Mouse (Mus musculus) CD4-positive helper T cell, adult 2 months (primary cell): ENCODE data around the gene Slc39a7.
"Not testable (repeated sequence)": the region's sequence is repeated elsewhere in the genome, so short reads cannot be mapped to it uniquely, and the experiment has no call there.

Experiments used
- DNase-seq: peaks from one replicate; pipeline ENCODE4 v3.0.0-alpha.2; 2012; ENCODE audit warnings: low read depth, missing footprints, low spot score

Gene Slc39a7

GRCm38 (mm10) chr17:34030861-34031326 is 588 bp downstream of the Slc39a7 start:
- no peak for DNase-seq

DNA sequence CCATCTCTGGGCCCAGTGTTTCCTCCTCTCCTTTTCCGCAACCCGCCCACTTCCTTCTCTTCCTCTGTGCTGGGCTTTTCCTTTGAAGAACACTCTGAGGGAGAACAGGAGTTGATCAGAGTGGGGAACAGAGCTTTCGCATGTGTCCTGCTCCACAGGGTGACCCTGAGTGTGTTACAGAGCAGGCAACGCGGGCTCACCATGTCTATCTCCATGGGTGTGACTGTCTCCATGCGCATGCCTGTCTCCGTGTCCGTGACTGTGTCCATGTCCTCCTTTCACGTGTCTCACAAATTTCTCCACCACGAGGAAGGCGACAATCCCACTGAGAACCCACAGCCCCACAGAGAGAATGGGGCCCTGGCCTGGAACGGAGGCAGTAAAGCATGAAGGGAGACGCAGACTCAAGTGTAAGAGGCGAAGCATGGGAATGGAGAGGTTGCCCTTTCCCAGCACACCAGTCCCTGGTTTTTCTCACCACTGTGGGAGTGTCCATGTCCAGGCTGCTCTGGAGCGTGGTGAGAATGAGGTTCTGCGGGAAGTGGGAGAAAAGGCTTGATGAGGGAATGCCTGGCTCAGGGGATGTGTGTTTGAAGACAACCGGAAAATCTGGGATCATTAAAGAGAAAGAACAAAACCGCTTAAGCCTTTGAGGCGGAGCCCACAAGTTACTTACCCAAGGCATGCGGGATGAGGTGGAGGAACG is 1.4 kb downstream of the Slc39a7 start:
- DNase-seq = no peak

GRCm38 (mm10) chr17:34029150-34029889 is 2.2 kb downstream of the Slc39a7 start:
- DNase-seq = no peak

DNA sequence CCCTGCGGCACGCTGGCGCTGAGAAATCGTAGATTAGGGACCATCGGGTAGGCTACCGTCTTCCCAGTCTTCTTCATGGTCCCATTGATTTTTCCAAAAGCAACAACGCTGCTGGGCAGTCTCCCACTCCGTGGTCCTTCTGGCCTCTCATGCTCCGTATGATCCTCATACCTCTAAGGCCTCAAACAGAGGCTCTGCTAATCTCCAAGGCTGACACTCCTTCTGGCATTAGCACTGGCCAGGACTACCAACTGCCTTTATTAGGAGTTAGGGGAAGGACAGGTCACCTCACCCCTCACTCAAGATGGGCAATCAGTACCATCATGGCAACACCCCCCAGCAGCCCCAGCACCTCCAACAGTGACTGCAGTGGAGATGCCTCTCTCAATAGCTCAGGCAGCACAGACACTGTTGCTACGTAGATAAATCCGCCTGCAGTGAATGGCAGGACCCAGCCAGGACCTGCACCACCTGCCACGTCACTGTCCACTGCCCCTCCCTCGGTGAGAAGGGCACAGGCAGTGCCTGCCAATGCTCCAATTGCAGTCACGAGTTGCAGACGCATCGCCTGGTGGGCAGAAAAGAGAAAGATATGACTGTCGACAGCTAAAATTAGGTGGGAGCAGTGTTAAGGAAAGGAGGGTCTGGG is 2.9 kb downstream of the Slc39a7 start:
- no peak for DNase-seq

GRCm38 (mm10) chr17:34027656-34028223 is 3.7 kb downstream of the Slc39a7 start, which contains the start of gene H2-Ke6:
Gene H2-Ke6, minus strand, starts transcription at chr17:34028060.
- peak; percentile 95 for DNase-seq

DNA sequence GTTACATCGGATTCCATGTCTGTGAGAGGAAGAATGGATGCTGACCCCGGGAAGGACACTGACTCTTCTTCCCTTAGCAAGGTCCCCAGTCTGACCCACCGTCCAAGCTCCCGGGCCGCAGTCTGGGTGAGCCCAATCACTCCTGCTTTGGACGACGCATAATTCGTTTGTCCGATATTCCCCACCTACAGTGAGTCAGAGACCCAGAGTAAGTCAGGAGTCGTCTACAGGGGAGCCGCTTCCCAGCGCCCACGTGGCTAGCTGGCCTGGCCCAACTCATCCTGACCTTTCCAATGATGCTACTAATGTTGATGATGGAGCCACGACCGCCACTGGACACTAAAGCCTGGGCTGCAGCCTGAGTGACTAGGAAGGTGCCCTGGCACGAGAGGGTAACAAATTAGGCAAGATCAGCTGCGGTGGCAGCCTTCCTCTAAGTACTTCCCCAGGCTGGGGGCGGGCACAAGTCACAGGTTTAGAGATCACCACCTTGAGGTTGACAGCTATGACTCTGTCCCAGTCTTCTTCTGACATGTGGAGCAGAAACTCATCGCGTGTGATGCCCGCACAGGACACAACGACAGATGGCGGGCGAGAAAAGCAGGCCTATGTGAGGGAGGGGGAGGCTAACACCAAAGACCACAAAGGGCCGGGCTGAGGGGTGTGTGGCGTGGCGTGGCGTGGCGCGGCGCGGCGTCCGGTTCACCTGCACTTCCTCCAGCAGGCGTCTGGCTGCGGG is 4.4 kb downstream of the Slc39a7 start:
- peak; percentile 89 for DNase-seq

DNA sequence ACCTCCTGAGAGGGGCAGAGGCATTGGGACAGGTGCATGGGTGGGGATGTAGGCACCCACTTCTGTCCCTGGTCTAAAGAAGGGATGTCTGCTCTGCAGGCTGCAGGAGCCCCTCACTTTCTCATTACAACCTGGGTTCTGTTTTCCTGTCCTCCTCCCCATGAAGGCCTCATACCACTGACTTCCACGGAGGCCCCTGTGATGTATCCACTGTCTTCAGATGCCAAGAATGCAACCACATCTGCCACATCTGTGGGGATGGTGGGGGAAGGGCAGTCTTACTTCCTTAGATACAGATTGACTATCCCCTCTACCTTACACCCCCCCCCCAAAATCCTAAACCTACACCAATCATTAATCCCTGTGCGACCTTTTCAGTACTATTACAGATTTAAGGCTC is 5.3 kb downstream of the Slc39a7 start:
- peak; percentile 66 for DNase-seq

DNA sequence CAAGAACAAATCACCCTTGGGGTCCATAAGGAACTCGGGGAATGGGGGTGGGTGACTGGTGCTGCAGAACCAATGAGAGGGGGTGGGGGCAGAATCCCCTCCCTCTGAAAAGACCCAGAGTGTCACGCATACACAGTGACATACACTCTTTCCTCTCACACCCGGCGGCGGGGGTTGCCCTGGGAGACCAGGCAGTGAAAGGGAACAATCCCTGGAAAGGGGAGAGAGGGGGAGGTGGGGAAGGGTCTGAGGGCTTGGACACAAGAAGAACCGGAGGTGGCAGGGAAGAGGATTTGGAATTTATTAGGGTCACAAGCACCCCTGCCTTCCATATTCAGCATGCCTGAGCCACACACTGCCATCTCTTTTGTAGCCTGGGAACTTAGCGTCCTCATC is 5.7 kb downstream of the Slc39a7 start:
- no peak for DNase-seq

DNA sequence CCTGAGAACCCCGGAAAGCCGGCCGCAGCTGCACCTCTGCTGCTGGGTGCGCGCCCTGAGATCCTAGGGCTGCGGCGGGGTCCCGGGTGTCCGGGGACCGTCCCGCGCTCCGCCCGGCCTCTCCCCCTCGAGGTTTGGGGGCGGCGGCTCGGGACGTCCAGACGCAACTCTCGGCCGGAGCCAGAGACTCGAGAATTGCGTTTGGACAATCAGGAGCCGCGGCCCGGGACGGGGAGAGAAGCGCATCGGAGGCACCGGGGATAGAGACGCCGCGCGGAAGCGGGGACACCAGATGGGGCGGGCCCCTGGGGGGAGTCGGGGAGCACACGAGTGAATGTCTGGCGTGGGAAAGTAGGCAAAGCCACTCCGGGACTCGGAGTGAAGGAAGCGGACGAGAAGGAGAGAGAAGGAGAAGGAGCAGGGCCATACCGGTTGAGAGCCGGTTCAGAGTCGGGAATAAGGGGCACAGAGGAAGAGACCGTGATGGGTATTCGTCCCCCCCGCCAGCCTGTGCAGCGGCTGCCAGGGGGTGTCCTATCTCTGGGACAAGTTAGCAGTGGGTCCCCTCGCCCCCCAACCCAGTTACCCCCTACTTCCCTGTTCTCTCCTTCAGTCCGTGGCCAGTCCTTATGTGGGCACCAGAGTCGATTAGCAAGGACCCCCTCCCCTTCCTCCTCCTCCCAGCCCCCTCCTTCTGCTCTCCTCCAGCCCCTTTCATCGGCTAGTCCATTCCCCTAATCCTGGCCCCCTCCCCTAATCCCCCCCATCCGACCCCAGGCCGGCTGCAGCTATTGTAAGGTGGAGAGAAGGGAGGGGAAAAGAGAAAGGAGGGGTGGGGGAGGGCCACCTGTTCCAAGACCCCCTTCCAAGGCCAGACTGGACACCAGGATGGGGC is 6.4 kb downstream of the Slc39a7 start:
- no peak for DNase-seq

DNA sequence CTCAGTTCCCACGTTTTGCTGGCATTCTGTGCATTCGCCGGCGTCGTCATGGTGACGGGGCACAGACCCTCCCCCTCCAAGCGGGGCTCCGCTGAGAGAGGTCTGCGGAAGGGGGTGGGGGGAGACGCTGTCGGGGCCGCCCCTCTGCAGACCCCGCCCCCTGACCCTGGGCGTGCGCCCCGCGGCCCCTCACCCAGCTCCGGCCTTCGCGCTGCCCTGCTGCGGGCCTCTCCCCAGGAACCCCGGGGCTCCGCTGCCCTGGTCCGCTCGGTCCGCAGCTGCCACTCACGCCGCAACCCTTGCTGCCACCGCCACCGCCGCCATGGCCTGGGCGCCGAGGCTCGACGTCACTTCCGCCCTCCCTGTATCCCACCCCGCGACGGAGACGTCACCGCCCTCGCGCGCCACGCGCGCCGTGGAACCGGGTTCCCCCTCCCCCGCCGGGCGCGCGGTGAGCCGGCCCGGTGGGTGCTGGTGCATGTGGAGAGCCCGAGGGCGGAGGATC is 7.1 kb downstream of the Slc39a7 start, which contains the start of gene Ring1:
TSS of gene Ring1 (minus strand) at position 364 of the 505 bp plus-strand sequence.
- peak; percentile 91 for DNase-seq

DNA sequence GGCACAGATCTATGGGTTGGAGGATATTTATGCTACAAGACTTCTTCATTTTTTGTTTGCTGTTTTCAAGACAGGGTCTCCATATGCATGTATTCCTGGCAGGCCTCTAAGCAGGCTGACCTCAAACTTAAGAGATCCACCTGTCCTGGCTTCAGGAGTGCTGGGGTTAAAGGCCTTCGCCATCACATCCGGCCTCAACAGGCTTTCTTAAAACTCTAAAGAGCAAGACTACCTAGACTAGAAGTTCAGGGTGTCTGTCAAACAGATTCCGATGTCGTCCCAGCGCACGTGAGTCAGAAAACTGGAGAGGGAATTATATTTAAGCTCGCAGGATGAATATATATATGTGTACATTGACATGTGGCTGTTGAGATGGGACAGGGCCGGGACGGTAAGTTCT is 7.8 kb downstream of the Slc39a7 start:
- no peak for DNase-seq

DNA sequence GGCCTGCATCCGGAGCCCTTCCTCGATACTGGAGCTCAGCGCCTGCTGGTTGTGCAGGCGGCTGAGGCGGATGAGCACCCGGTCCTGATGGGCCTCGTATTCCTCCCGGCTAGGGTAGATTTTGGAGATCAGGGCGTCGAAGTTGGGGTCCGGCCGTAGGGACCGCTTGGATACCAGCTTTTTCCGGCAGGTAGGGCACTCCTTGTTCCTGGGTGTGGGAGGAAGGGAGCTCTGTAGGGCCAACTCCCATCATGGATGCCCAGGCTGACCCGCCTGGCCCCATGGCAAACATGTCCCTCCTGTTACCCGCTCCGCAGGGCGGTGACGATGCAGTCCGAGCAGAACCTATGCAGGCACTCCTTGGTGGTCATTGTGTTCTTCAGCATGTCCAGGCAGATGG is 8.5 kb downstream of the Slc39a7 start:
- no peak for DNase-seq

DNA sequence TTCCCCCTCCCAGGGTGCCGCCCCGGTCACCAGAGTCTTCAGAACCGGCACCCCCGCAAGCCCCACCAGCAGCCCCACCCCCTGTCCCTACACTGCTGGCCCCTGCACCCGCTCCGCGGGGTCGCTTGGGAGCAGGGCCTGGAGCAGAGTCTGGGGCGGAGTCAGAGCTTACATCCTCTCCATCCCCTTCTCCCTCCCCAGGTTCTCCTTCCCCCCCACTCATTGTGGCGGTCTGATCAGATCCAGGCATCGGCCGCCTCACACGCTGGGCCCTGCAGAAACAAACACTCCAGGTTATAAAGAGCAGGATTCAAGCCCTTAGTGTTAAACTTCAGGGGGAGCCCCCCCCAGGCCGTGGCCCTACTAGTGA is 9.1 kb downstream of the Slc39a7 start:
- no peak for DNase-seq

GRCm38 (mm10) chr17:34021539-34022413 is 9.7 kb downstream of the Slc39a7 start:
- no peak for DNase-seq

DNA sequence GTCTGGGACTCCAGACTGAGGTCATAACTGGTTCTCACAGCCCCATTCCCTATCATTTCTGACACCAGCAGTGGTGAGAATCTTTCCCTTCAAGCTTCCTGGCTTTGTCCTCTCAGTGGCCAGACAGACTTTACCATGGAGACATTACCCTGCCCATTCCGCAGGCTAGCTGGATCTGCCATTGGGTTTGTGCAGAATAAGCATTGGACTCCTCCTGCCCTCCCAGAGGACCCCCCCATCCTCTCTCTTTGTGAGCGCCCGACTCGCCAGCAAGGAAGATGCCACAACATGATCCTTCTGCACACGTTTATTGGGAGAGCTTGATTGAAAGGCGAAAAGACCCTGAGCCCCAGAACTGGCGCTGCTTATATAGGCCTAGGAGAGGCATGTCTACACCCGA is 18.0 kb downstream of the Slc39a7 start:
- DNase-seq = no peak

DNA sequence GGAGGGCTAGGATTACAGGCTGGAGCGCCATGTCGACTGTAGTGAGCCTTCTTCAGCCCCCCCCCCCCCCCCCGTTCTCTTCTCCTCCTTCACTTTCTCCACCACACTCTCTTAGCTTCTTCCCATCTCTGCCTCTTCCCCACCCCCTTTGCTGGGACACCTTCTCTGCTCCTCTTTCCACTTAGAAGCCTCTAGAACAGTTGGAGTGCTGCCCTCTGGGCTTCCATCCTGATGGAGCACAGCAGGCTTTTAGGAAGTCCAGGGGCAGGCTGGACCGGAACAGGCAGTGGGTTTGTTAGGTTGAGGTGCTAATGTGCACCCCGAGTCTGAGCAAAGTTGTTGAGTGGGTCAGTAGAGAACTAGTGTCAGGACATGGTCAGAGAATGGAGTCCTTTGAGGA is 21.3 kb downstream of the Slc39a7 start:
- no peak for DNase-seq

GRCm38 (mm10) chr17:34006570-34006969 is 24.9 kb downstream of the Slc39a7 start:
- no peak for DNase-seq

DNA sequence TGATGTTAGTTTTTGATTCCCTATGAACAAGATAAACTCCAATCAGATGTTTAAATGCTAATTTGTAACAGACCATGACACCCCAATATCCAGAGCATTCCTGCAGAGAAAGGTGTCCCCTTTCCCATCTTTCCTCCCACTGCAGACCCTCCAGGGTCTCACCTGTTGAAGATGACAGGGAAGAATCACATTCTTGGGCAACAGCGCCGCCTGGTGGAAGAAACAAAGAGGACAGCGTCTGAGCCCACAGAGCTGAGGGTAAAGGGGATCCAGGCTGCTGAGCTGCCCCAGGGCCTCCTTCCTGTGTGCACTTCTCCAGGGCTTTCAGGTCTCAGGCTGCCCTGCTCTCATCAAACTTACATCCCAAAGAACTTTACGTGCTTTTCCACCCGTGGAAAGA is 28.1 kb downstream of the Slc39a7 start:
- DNase-seq = peak; percentile 67

DNA sequence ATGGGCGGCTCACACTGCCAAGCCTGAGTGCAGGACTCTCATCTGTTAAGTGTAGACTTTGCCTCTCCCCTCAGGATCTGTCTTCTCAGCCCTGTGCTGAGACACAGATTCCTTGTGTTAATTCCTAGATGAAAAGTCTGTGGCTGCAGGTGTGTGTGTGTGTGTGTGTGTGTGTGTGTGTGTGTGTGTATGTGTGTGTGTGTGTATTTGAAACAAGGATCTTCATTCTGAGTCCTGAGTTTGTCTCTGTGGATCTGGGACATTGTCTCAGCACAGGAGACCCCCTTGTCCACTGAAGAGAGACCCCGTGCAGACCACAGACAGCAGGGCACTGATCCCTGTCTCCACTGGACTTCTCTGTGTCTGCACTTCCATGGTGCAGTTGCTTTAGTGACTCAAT is 30.7 kb downstream of the Slc39a7 start:
- not testable (repeated sequence) for DNase-seq
